Mouse (Mus musculus) midbrain, embryonic 14.5 days (tissue): ENCODE measurements at regions not wholly inside any gene's neighbourhood (a gene's known extent, or its start where the extent isn't known, plus 50 kb on each side); places are given as distances from the start of the nearest gene placed in this dataset.

Experiments
- ATAC-seq: fragments of 200-750 bp; cut with Nextera tagmentation; 2 replicates; pipeline ENCODE4 v1.8.0; 2017; ENCODE audit warnings: moderate number of reproducible peaks, moderate library complexity; ENCODE audit not compliant: low FRiP score, low TSS enrichment
- DNase-seq: peaks from one replicate; pipeline ENCODE4 v3.0.0-alpha.2; 2015
- H3K27ac ChIP-seq: fragments of 300-500 bp; sonication (generic); replicated peaks from 2 replicates; pipeline ENCODE4 v1.5.1; 2014; ENCODE audit warnings: mild to moderate bottlenecking, low read depth, low read length, moderate library complexity
- H3K27me3 ChIP-seq: fragments of 300-500 bp; sonication (generic); 2 replicates; pipeline ENCODE4 v1.6.1; 2014; ENCODE audit warnings: low read length, control low read depth, mixed read lengths; ENCODE audit not compliant: control insufficient read depth, insufficient read depth
- H3K36me3 ChIP-seq: fragments of 300-500 bp; sonication (generic); 2 replicates; pipeline ENCODE4 v1.6.1; 2014; ENCODE audit warnings: low read length, control low read depth; ENCODE audit not compliant: control insufficient read depth, insufficient read depth
- H3K4me1 ChIP-seq: fragments of 300-500 bp; sonication (generic); 2 replicates; pipeline ENCODE4 v1.6.1; 2014; ENCODE audit warnings: mild to moderate bottlenecking, antibody characterized with exemption, low read length, control low read depth; ENCODE audit not compliant: control insufficient read depth, insufficient read depth
- H3K4me2 ChIP-seq: fragments of 300-500 bp; sonication (generic); 2 replicates; pipeline ENCODE4 v1.6.1; 2014; ENCODE audit warnings: mild to moderate bottlenecking, low read length, moderate library complexity
- H3K4me3 ChIP-seq: fragments of 300-500 bp; sonication (generic); replicated peaks from 2 replicates; pipeline ENCODE4 v1.5.1; 2014; ENCODE audit warnings: low read depth, low read length
- H3K9ac ChIP-seq: fragments of 300-500 bp; sonication (generic); replicated peaks from 2 replicates; pipeline ENCODE4 v1.6.1; 2014; ENCODE audit warnings: mild to moderate bottlenecking, low read length, moderate library complexity
- H3K9me3 ChIP-seq: fragments of 300-500 bp; sonication (generic); 2 replicates; pipeline ENCODE4 v1.6.1; 2016; ENCODE audit warnings: low read length, control low read depth, mixed read lengths; ENCODE audit not compliant: control insufficient read depth
- WGBS: fragments of 180-500 bp; shearing (Covaris S2); extraction: QIAGEN DNeasy Blood & Tissue Kit; methylation state at CpG from one replicate; pipeline ENCODE4 v1.1.7; 2014; 5-methylcytosine and 5-hydroxymethylcytosine counted together

- H3K4me3 ChIP-seq, result no peak overlapping the region
- H3K4me1 ChIP-seq, result no peaks in the 10 kb centered on the region
- no peaks in the 10 kb centered on the region for H3K36me3 ChIP-seq
- no peak for ATAC-seq
- no peaks in the 10 kb centered on the region for H3K9me3 ChIP-seq
- H3K9ac ChIP-seq, result no peak overlapping the region
- no peak for DNase-seq
- 93% methylated on average over 5 of the region's 5 CpGs for WGBS
- no peaks in the 10 kb centered on the region for H3K27me3 ChIP-seq
- H3K27ac ChIP-seq, result no peak overlapping the region
- H3K4me2 ChIP-seq, result no peak overlapping the region
Measured at GRCm38 (mm10) chr15:50513036-50513435, 3371.7 kb upstream of the Gm7489 start.

GRCm38 (mm10) chr15:50524841-50525240 is 3359.9 kb upstream of the Gm7489 start:
- Histone ChIP-seq H3K4me1 (no peaks in the 10 kb centered on the region), H3K27ac (no peak overlapping the region), H3K36me3 (no peaks in the 10 kb centered on the region), H3K9me3 (no peaks in the 10 kb centered on the region), H3K9ac (no peak overlapping the region), H3K4me2 (no peak overlapping the region), H3K27me3 (no peaks in the 10 kb centered on the region), H3K4me3 (no peak overlapping the region)
- no peak for DNase-seq
- WGBS, result 88% methylated on average over 2 of the region's 2 CpGs
- ATAC-seq, result no peak

- DNase-seq (no peak), ATAC-seq (no peak)
- no peaks in the 10 kb centered on the region for H3K36me3 ChIP-seq
- H3K27ac ChIP-seq, result no peak overlapping the region
- no peak overlapping the region for H3K9ac ChIP-seq
- no peak overlapping the region for H3K4me2 ChIP-seq
- no peaks in the 10 kb centered on the region for H3K4me1 ChIP-seq
- no peaks in the 10 kb centered on the region for H3K9me3 ChIP-seq
- no peak overlapping the region for H3K4me3 ChIP-seq
- H3K27me3 ChIP-seq, result no peaks in the 10 kb centered on the region
- WGBS, result 100% methylated on average over 1 of the region's 1 CpGs
Measured at GRCm38 (mm10) chr15:50534490-50534889, 3350.2 kb upstream of the Gm7489 start.

GRCm38 (mm10) chr15:50563611-50564010 is 3321.1 kb upstream of the Gm7489 start:
- 89% methylated on average over 3 of the region's 3 CpGs for WGBS
- no peaks in the 10 kb centered on the region for H3K36me3 ChIP-seq
- no peaks in the 10 kb centered on the region for H3K4me1 ChIP-seq
- no peak overlapping the region for H3K9ac ChIP-seq
- no peaks in the 10 kb centered on the region for H3K9me3 ChIP-seq
- no peaks in the 10 kb centered on the region for H3K27me3 ChIP-seq
- H3K27ac ChIP-seq, result no peak overlapping the region
- H3K4me3 ChIP-seq, result no peak overlapping the region
- DNase-seq, result no peak
- ATAC-seq, result no peak
- no peak overlapping the region for H3K4me2 ChIP-seq

DNA sequence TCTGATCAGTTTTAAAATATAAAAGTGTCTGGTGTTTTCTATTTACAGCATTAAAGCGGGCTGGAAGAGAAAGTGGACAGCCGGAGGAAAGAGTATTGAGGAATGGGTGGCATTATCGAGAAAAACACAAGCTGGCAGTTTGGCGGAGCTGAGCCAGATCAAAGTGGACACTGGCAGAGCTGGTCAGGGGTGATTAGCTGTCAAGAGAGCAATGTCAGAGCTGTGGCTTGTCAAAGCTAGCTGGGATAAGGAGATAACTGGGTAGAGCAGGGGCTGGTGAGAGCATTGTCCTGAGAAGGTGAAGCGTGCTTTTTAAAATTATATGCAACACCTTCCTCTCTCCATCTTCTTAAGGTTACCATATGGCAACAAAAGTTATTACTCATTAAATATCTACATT is 3303.9 kb upstream of the Gm7489 start:
- 94% methylated on average over 5 of the region's 5 CpGs for WGBS
- Histone ChIP-seq H3K36me3 (no peaks in the 10 kb centered on the region), H3K9me3 (peaks cover 7% of the 10 kb centered on the region; the same call in 1 of the 2 replicates), H3K4me2 (no peak overlapping the region), H3K27ac (no peak overlapping the region), H3K27me3 (no peaks in the 10 kb centered on the region), H3K4me1 (no peaks in the 10 kb centered on the region), H3K4me3 (no peak overlapping the region), H3K9ac (no peak overlapping the region)
- DNase-seq (no peak), ATAC-seq (no peak)

DNA sequence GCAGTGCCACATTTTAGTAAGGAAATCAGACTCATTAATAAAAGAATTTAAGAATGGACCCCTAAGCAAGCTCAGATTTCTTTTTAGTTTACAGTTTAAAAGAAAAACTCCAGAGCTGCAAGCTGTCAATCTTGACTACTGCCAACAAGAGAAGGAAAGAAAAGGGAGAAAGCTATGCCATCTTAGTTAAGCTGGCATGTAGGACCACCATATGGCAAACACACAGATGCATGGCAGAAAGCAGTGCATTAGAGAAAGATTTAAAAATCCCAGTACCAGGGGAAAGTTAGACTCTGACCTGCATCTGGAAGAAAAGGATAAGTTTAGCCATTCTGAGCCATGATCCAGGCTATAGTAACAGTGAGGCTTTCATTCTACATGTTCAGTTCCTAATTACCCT is 3300.8 kb upstream of the Gm7489 start:
- Histone ChIP-seq H3K27me3 (no peaks in the 10 kb centered on the region), H3K36me3 (no peaks in the 10 kb centered on the region), H3K4me1 (no peaks in the 10 kb centered on the region), H3K4me3 (no peak overlapping the region), H3K4me2 (no peak overlapping the region), H3K27ac (no peak overlapping the region), H3K9me3 (peaks cover 7% of the 10 kb centered on the region; the same call in 1 of the 2 replicates), H3K9ac (no peak overlapping the region)
- ATAC-seq, result no peak
- DNase-seq, result no peak

DNA sequence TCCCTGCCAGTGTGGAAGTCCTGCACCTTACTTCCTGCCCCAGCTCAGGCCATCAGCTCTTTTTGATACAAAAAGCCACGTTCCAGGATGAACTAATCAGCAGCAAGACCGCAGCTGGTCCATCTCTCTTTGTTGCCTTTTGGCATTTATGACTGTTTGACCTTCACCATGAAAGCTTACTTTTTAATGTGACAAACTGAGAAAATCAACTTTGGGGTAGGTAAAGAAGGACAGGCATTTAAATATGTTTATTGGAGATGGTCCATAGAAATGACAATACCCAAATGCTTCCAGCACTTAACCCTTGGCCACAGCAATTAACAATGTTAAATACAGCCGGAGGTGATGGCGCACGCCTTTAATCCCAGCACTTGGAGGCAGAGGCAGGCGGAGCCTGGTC is 3299.2 kb upstream of the Gm7489 start:
- H3K9ac ChIP-seq, result no peak overlapping the region
- H3K36me3 ChIP-seq, result no peaks in the 10 kb centered on the region
- no peak overlapping the region for H3K4me2 ChIP-seq
- 88% methylated on average over 6 of the region's 6 CpGs for WGBS
- ATAC-seq (no peak), DNase-seq (no peak)
- H3K4me1 ChIP-seq, result no peaks in the 10 kb centered on the region
- peaks cover 2% of the 10 kb centered on the region; the same call in 1 of the 2 replicates for H3K9me3 ChIP-seq
- no peaks in the 10 kb centered on the region for H3K27me3 ChIP-seq
- H3K4me3 ChIP-seq, result no peak overlapping the region
- no peak overlapping the region for H3K27ac ChIP-seq
